Mouse (Mus musculus) heart, adult 2 months (tissue): ENCODE measurements around the gene Prrx1.

ENCODE experiments used
- CTCF ChIP-seq: fragments of 200-600 bp; IDR thresholded peaks from 2 replicates; pipeline ENCODE4 v1.8.1; 2022; ENCODE audit warnings: antibody characterized with exemption, mild to moderate bottlenecking, moderate library complexity
- EP300 ChIP-seq: fragments of 200-500 bp; IDR thresholded peaks from 2 replicates; pipeline ENCODE4 v1.6.1; 2011; ENCODE audit warnings: low read depth, low read length, control low read depth; ENCODE audit not compliant: insufficient read depth
- POLR2A ChIP-seq: fragments of 200-500 bp; IDR thresholded peaks from 2 replicates; pipeline ENCODE4 v1.6.1; 2011; ENCODE audit warnings: mild to moderate bottlenecking, low read depth, low read length, control low read depth; ENCODE audit not compliant: insufficient read depth

DNA sequence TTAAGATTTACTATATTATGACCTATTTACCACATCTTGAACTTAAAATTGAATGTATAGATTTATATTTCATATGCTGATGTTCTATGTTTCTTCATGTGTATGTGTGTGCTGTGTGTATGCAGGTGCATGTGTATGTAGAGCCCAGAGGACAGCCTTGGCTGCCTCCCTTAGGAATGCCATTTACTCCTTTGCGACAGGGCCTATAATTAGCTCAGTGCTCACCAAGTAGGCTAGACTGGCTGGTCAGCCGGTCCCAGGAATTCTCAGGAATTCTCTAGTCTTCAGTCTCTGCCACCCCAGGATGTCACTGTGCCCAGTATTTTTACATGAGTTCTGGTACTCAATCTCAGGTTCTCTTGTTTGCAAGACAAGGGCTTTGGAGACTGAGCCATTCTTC is 13.8 kb upstream of the Prrx1 start:
- no peak for TF ChIP-seq CTCF
- TF ChIP-seq EP300 = no peak
- no peak for TF ChIP-seq POLR2A
